Mouse (Mus musculus): ENCODE measurements around the gene Gabrb2.
A peak's percentile ranks its signal among the peaks of the same experiment; 100 is the strongest.

Gabrb2 gene

GRCm38 (mm10) chr11:42535861-42536260, 116.3 kb downstream of the Gabrb2 start:
- DNase-seq, result no peak

GRCm38 (mm10) chr11:42542861-42543260, 123.3 kb downstream of the Gabrb2 start:
- DNase-seq, result no peak

GRCm38 (mm10) chr11:42566023-42566422, 146.5 kb downstream of the Gabrb2 start:
- no peak for DNase-seq

GRCm38 (mm10) chr11:42571467-42571866, 151.9 kb downstream of the Gabrb2 start:
- DNase-seq, result peak; percentile 40

- no peak for DNase-seq
These were observed 155.8 kb downstream of the Gabrb2 start for GRCm38 (mm10) chr11:42575146-42575873.

GRCm38 (mm10) chr11:42579804-42580203, 160.2 kb downstream of the Gabrb2 start:
- no peak for DNase-seq

- no peak for DNase-seq
These were observed 161.6 kb downstream of the Gabrb2 start for GRCm38 (mm10) chr11:42581123-42581522.

GRCm38 (mm10) chr11:42581753-42582152, 162.2 kb downstream of the Gabrb2 start:
- no peak for DNase-seq

- no peak for DNase-seq
These were observed 172.9 kb downstream of the Gabrb2 start for GRCm38 (mm10) chr11:42592418-42592817.

- DNase-seq, result peak; percentile 63
These were observed 186.7 kb downstream of the Gabrb2 start for GRCm38 (mm10) chr11:42606225-42606624.

GRCm38 (mm10) chr11:42609128-42609763, 189.7 kb downstream of the Gabrb2 start:
- DNase-seq, result peak; percentile 21

- no peak for DNase-seq
These were observed 198.6 kb downstream of the Gabrb2 start for GRCm38 (mm10) chr11:42618195-42618594.

- DNase-seq, result no peak
These were observed 201.6 kb downstream of the Gabrb2 start for GRCm38 (mm10) chr11:42621109-42621508.

- DNase-seq, result peak; percentile 56
These were observed 230.6 kb downstream of the Gabrb2 start for GRCm38 (mm10) chr11:42650111-42650510.

GRCm38 (mm10) chr11:42651572-42651971, 232.0 kb downstream of the Gabrb2 start:
- DNase-seq, result no peak

GRCm38 (mm10) chr11:42654189-42654588, 234.6 kb downstream of the Gabrb2 start:
- no peak for DNase-seq

- DNase-seq, result no peak
These were observed 249.1 kb downstream of the Gabrb2 start for GRCm38 (mm10) chr11:42668657-42669056.
